Mouse (Mus musculus) cerebellum, postnatal 4 days (tissue): Measurements from ENCODE around the gene Pkhd1.
"Not testable (repeated sequence)": the region's sequence is repeated elsewhere in the genome, so short reads cannot be mapped to it uniquely, and the experiment has no call there.

ENCODE experiments used
- DNase-seq, 2 experiments: peaks; one replicate each; pipeline ENCODE4 v3.0.0; 2022; ENCODE audit warnings: low spot score in 2 of 2, mixed read lengths in 1 of 2

The Pkhd1 gene

GRCm38 (mm10) chr1:20486087-20486486 lies 131.8 kb downstream of the Pkhd1 start:
- DNase-seq: no peak

- DNase-seq: no peak
These were observed 136.0 kb downstream of the Pkhd1 start for GRCm38 (mm10) chr1:20481843-20482242.

GRCm38 (mm10) chr1:20478695-20479094 lies 139.2 kb downstream of the Pkhd1 start:
- DNase-seq: no peak

- DNase-seq: no peak
These were observed 139.6 kb downstream of the Pkhd1 start for GRCm38 (mm10) chr1:20478266-20478659.

GRCm38 (mm10) chr1:20477561-20478265 lies 140.2 kb downstream of the Pkhd1 start:
- DNase-seq: peak in 1 of 2 experiments; percentile 22

GRCm38 (mm10) chr1:20470770-20471169 lies 147.1 kb downstream of the Pkhd1 start:
- no peak for DNase-seq

GRCm38 (mm10) chr1:20470317-20470716 lies 147.5 kb downstream of the Pkhd1 start:
- DNase-seq: no peak

GRCm38 (mm10) chr1:20466481-20466880 lies 151.4 kb downstream of the Pkhd1 start:
- DNase-seq: no peak

GRCm38 (mm10) chr1:20454621-20455020 lies 163.2 kb downstream of the Pkhd1 start:
- DNase-seq: no peak

GRCm38 (mm10) chr1:20450074-20450473 lies 167.8 kb downstream of the Pkhd1 start:
- peak; percentile 29 to 64 for DNase-seq

- DNase-seq: not testable (repeated sequence)
These were observed 185.8 kb downstream of the Pkhd1 start for GRCm38 (mm10) chr1:20432026-20432425.

GRCm38 (mm10) chr1:20429056-20429394 lies 188.8 kb downstream of the Pkhd1 start:
- DNase-seq: no peak

- DNase-seq: peak in 1 of 2 experiments; percentile 27
These were observed 189.4 kb downstream of the Pkhd1 start for GRCm38 (mm10) chr1:20428370-20429055.

- peak in 1 of 2 experiments; percentile 2 for DNase-seq
These were observed 208.4 kb downstream of the Pkhd1 start for GRCm38 (mm10) chr1:20409411-20409967.

GRCm38 (mm10) chr1:20398319-20398718 lies 219.5 kb downstream of the Pkhd1 start:
- no peak for DNase-seq

- no peak for DNase-seq
These were observed 253.4 kb downstream of the Pkhd1 start for GRCm38 (mm10) chr1:20364437-20364836.

- DNase-seq: no peak
These were observed 273.2 kb downstream of the Pkhd1 start for GRCm38 (mm10) chr1:20344651-20345050.

GRCm38 (mm10) chr1:20311485-20311884 lies 306.4 kb downstream of the Pkhd1 start:
- DNase-seq: peak; percentile 43 to 60

- no peak for DNase-seq
These were observed 306.9 kb downstream of the Pkhd1 start for GRCm38 (mm10) chr1:20310925-20311324.

- no peak for DNase-seq
These were observed 311.7 kb downstream of the Pkhd1 start for GRCm38 (mm10) chr1:20306116-20306515.

GRCm38 (mm10) chr1:20302943-20303578 lies 314.8 kb downstream of the Pkhd1 start:
- DNase-seq: peak in 1 of 2 experiments; percentile 11

GRCm38 (mm10) chr1:20302187-20302942 lies 315.5 kb downstream of the Pkhd1 start:
- peak in 1 of 2 experiments; percentile 19 for DNase-seq
